Mouse (Mus musculus): ENCODE data around the gene Guca1a.
"Not testable (repeated sequence)": the region's sequence is repeated elsewhere in the genome, so short reads cannot be mapped to it uniquely, and the experiment has no call there.

Guca1a gene

DNA sequence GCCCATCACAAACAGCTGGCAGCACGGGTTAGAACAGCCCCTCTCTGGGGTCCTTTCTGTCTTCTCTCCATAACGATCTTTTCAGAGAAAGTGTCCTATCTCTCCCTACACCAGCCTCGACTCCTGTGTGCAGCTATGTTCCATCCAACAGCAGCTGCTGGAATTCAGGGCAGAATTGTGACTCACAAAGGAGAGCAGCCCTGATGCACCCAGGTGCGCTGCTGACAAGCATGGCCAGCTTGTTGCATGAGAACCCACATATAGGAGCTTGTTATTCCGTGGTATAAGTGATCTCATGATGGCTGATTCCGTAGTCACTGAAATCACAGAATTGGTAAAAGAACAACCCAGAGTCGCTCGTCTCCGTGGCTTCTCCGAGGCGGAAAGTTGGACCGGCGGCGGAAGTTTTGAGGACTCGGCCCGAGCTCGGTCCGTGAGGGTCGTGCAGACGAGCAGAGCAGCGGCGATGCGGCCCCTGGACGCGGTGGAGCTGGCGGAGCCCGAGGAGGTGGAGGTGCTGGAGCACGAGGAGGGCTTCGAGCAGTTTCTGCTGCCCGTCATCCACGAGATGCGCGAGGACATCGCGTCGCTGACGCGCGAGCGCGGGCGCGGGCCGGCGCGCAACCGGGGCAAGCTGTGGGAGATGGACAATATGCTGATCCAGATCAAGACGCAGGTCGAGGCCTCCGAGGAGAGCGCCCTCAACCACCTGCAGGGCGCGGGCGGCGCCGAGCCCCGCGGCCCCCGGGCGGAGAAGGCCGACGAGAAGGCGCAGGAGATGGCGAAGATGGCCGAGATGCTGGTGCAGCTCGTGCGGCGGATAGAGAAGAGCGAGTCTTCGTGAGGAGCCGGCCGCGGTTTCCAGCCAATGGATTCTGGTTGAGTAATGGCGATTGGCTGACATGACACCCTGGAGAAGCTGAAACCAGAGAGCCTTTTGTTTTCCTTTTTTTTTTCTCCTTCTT, 9.8 kb upstream of the Guca1a start:
- DNase-seq = not testable (repeated sequence)

DNA sequence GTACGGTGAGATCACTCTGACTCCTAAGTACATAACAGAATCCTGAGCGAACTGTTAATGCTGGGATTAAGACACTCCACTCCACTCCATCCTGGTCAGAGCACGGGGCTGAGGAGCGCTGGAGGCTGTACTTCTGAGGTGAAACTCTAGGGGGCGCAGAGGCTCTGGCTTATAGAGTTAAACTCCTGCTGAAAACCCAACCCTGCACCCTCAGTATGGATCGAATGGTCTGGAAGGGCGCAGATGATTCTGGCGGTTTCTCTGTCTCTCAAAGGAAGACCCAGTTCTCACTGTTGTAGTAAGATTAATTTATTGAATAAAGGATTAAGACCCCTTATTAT, 8.1 kb upstream of the Guca1a start:
- DNase-seq = peak; percentile 83

DNA sequence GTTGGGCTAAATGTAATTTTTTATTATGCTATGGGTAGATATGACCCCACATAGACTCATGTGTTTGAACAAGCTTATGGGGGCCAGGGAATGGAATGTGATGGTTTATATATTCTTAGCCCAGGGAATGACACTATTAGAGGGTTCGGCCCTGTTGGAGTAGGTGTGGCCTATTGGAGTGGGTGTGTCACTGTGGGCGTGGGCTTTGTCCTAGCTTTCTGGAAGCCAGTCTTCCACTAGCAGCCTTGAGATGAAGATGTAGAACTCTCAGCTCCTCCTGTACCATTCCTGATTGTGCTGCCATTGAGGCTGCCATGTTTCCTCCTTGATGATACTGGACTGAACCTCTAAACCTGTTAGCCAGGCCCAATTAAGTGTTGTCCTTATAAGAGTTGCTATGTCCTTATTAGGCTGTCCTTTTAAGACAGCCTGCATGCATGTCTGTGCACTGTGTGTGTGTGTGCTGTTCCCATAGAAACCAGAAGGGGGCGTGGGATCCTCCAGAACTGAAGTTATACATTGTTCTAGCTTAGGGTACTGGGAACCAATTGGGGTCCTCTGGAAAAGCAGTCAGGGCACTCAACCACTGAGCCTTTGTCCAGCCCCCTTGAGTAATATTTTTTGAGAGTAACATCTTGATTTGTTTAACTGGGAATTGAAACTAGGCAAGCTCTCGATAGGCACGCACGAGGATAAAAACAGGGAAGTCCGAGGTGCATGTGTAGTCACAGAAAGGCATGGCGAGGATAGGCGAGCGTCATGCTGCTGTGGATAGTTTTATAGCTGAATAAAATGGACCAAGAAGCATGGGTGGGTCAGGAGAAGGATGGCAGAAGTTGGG, 7.6 kb upstream of the Guca1a start:
- DNase-seq = no peak

DNA sequence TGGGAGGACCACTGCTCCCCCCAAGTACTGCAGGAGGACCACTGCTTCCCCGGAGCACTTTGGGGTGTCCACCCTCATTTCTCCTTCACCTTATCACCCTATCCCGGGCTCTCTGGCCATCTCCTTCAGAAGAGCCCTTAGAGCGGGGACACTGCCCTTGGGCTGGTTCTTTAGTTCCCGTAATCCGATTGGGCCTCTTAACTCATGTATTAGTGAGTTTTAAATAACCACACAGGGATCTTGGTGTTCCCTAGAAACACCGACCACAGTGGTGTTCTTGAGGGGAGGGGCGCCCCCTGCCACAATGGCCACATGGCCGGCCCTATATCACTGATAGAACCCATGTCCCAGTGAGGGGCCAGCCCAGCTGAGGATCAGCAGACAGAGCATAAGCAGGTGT, 1.3 kb downstream of the Guca1a start:
- DNase-seq = no peak

DNA sequence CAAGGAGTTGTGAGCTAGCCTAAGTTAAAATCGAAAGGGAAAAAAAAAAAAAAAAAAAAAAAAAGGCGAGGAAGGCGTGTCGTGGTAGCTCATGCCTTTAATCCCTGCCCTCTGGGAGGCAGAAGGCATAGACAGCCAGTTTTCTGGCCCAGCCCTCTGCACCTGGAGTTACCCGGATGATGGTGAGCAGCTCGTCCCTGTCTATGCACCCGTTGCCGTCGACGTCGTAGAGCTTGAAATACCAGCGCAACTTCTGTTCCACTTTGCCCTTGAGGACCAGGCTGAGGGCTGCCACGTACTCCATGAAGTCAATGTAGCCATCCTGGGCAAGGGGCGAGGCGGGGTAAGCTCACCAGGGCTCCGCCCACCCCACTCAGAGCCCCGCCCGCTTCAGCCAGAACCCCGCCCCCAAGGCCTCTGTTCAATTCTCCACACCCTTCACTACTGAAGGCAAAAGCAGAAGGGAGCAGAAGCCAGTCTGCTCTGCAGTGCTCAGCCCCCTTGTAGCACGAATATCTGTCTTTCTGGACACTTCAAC, 4.9 kb downstream of the Guca1a start:
- DNase-seq = peak; percentile 57

DNA sequence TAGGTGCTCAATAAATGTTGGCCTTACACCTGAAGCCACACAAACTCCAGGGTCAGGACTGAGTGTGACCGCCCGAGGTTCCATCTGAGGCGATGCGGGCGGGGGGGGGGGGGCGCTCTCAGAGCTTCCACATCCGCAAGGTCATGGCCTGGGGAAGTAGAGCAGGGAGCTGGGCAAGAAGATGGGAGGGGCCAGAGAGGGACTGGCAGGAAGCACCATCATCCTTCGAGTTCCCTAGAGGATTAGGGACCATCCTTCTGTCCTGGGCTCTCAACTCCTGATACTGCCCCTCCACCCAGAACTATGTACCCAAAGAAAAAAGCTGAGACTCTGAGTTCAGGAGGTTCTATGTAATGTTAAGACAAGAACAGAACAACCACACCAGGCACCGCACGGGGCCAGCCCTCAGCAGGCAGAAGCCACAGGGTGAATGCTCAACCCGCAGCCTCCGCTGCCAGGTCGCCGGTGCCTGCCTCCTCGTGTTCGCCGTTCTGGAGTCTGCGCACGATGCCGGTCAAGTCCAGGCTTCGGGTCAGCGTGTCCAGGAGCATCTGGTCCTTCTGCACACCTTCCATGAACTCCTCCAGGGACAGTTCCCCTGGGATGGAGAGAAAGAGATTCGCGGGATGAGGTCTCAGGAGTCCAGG, 6.0 kb downstream of the Guca1a start:
- DNase-seq = no peak

DNA sequence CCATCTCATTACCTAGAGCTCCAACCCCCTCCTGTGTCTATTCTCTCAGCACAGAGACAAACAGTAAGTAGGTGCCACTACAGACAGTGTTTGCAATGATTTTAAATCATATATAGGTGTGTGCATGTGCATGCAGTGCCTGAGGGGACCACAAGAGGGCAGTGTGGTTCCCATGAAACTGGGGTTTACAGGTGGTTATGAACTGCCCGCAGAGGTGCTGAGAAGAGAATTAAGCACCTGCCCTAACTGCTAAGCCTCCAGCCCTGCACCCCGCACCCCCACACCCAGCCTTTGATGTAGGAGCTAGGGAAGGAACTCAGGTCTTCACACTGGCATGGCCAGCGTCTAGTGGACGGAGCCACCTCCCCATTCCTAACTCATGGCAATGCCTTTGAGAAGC, 13.7 kb downstream of the Guca1a start:
- DNase-seq = peak; percentile 71

DNA sequence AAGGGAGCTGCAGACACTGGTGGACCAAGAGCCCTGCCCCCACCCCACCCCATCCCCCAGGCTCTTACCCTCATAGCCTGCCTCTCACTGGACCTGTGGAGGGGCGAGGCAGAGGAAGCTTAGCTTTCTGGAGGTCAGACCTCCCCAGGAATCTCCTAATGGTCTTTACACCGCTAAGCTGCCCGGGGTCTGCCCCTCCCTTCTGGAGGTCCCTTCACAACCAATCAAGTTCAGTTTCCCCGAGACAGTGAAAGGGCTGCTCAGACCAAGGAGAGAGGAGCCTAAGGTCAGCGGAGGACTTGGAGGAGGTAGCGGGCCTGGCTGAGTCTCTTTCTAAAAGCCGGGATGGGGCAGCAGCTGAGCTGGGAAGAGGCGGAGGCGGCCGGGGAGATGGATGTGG, 15.2 kb downstream of the Guca1a start, which contains the start of gene Guca1b:
Guca1b (plus strand) TSS at position 249 of the 400 bp plus-strand sequence.
- DNase-seq = no peak

DNA sequence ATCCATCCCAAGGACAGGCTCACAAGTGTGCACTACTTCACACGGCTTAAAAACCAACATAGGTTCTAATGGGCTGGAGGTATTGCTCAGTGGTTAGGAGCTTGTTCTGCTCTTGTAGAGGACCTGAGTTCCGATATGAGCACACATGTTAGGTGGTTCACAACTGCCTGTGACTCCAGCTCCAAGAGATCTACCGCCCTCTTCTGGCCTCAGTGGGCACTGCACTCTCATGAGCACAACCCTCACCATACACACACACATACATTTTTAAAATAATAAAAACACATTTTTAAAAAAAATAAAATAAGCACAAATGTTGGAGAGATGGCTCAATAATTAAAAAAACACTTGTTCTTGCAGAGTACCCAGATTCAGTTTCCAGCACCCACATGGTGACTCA, 16.3 kb downstream of the Guca1a start:
- no peak for DNase-seq

DNA sequence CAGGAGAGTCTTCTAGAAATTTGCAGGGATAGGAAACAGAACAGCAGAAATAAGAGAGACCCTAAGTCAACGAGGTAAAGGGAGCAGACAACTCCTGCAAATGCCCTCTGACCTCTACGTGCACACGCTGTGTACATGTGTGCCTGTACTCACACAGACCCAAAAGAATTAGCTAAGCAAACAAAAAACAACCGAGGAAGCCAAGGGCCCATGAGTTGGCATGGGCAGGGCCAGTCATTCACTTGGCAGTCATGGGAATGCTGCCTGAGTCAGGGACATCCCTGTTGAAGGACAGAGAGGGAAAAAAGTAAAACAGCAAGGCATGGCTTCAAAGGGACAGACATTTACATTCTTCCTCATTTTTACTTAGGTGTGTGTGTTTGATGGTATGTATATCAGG, 17.1 kb downstream of the Guca1a start:
- no peak for DNase-seq

DNA sequence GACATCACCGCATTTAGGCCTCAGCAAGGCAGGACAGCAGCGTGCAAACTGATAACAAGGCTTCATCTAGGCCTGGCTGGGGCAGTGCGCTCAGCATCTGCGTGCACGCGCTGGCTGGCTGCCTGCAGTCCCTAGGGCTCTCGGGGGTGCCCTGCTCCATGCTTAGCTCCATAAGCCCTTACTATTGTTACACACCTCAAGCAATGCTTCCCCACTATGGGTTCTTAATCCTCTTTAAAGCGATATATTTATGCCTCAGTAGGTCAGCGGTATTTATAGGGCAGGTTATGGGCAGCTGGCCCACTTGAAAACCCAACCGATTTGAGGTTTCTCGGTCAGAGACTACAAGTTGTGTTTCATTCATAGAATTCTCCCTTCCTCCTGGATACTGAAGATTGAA, 18.5 kb downstream of the Guca1a start:
- DNase-seq = no peak

DNA sequence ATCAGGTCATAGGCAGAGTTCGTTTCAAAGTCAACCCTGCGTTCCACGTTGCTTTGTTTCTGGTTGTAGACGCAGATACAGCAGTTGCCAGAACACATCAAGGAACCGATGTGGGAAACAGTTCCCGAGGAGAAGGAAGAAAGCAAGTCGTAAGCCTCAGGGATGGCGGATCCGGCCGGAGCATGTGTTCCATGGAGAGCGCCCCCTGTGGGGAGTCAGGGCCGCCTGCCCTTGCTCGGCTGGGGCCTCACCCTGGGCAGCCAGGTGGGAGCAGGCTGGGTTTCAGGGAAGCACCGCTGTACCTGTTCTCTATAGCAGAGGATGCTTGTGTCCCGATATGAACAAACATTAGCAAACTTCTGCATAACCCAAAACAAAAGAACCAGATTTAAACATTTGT, 22.3 kb downstream of the Guca1a start:
- DNase-seq = no peak

DNA sequence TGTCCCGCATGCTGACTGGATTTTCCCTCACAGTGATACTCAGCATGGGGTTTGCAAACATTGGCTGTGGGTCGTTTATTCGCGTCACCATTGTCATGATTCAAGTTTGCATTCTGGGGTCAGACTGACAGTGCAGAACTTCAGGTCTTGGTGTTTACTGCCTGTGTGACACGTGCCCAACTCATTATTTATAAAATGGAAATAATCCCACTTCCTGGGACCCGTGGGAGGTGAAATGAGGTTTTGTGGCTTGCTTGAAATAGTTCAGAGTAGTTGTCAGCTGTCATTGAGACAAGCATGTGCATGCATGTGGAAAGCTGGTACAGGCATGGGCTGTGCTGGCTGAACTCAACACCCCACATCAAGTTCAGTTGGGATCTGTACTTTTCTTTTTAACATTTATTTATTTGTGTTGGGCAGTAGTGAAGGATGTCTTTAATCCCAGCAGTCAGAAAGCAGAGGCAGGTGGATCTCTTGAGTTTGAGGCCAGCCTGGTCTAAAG, 23.6 kb downstream of the Guca1a start:
- no peak for DNase-seq

DNA sequence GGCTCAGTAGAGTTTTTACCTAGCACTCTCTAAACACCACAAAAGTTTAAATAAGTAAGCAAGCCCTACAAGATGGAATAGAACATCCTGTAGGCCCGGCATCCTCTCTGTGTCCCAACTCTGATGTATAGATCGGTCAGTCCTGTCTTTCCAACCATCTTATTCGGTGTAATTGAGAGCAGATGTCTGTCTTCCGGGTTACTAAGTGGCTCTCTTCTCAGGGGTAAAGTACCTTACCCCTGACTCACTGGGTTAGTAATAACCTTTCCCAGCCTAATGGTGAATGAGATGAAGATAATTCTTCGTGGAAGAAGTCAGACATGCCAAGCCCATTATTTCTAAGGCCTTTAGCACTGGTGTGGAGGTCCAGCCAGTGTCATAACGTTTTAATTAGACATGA, 26.4 kb downstream of the Guca1a start:
- no peak for DNase-seq

DNA sequence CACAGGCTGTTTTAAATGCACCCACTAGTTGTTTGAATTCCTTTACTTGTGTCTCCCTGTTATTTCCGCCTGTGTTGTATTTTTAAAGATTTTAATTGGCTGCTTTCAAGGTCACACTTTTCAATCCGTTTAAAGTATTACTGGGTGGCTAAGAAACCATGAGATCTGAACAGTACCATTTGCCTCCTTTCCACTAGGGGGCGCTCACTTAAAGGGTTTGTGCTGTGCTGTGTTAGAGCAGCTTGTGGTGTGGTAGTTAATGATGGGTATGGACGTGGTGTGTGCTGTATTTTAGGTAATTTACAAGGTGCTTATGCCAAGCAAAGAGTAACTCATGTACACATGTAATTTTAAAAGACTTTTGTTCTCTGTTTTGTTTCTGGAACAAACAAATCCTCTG, 28.9 kb downstream of the Guca1a start:
- peak; percentile 70 for DNase-seq

DNA sequence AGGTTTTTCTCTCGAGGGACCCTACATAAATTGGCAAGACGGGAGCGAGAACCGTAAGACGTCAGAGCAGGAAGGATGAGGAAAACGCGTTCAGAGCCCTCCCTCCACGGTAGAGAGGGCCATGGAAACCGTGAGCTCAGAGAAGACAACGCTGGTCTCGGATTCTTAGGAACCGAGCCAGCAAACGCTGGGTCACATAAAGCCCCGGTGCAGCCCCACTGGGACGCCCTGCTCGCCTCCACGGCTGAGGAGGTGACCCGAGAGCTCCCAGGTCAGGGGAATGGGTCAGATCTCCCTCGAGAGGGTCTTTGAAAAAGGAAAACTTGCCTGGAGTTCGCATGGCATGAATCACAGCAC, 31.3 kb downstream of the Guca1a start:
- DNase-seq = no peak

DNA sequence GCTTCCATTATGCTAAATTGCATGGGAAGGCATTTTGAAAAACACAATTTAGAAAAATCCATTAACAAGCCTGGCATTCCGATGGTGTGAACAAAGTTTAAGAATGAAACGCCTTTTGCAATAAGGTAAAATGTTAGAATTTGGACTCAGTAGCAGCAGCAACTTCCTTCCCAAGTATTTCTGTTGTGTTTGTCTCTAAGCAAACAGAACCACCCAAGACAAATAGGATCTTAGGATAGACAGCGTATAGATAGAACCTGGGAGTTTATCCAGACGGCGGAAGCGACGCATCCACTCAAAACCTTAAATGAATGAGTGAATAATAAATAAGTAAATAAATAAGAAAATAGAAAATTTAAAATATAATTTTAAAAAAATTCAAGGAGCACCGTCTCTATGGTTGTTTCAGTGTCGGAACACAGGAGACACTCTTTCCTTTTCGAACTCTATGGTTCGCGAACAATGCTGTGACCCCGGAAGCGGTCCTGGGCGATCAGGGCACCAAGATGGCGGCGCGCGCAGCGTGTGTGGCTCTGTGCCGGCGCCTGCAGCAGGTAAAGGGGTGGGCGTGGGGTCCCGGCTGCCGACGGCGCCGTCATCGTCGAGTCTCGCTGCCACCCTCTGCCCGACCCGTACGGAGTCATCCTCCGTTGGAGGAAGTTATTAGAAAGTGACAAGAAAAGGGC, 31.8 kb downstream of the Guca1a start, which contains the start of gene Mrps10:
Mrps10 (plus strand) TSS at position 487 of the 686 bp plus-strand sequence.
- peak; percentile 85 for DNase-seq

DNA sequence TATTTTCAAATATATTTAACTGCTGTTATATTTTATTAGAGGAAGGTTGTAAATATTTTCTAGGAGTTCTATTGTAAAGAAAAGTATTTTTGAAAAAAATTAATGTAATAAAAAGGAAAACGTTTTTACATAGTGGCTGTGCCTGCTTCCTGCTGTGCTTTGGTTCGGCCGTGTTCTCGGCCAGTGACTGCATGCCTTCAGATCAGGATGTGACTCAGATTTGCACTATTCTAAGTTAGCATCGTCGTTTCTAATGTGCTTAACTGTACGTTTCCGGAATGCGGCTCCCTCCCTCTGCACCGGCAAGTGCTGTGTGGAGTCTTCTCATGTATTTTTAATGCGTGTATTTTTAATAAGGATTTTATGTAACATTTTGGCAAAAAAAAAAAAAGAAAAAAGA, 39.0 kb downstream of the Guca1a start:
- DNase-seq = no peak

DNA sequence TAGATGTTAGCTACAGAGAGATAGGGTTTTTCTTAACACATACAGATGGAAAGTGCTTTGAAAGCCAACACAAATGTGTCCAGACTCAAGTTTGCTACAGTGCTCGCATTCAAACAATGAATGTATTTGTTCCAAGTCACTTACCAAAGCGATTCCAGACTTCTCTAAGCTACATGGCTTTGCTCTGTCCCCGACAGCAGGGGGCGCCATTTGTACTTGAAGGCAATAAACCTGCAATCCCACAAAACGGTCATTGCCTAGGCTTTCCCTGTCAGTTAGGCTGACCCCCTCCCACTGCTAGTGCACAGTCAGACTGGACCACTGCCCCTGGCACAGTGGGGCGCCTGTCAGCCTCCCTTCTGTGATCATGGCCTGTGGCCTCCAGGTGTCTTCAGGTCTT, 40.4 kb downstream of the Guca1a start:
- DNase-seq = peak; percentile 59

DNA sequence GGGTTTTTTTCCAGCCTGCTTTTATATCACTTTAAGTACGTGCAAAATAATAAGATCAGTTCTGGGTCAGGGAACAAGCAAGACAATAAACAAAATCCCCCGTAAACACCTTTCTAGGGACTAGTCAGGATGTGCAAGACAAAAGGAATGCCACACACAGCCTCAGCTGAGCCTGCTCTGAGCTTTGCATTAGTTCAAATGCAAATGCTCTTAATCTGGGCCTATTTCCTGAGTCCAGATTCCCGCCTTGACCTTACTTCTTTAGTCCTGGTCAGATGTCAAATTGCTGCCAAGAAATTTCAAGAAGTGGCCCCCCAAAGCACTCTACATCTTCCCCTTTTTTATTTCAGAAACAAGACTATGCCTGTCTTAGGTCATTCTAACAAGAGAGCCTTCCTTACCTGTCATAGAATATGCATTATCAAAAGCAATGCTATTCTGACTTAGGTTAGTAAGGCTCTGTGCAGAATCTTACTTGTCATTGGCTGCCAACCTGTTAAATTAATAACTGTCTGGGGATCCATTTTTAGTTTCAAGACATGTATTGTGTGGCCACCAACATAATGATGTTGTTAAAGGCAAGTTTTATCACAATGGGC, 50.6 kb downstream of the Guca1a start:
- DNase-seq = no peak

Measured in lung, postnatal 14 days (tissue).